Mouse (Mus musculus) brain, embryonic 14.5 days (tissue): ENCODE data around the gene Map2. TPM values are rescaled to one million over a fixed set of nuclear protein-coding genes. Genes with fewer than 3 reads are reported as not detected.

Experiments
- DNase-seq: peaks from one replicate; pipeline ENCODE4 v3.0.0-alpha.2; 2011; ENCODE audit warnings: low read depth
- CTCF ChIP-seq: fragments of 200-500 bp; IDR thresholded peaks from 2 replicates; pipeline ENCODE4 v1.5.1; 2012; ENCODE audit warnings: inconsistent platforms, mild to moderate bottlenecking, moderate library complexity, borderline replicate concordance; ENCODE audit not compliant: insufficient read depth, insufficient read length; ENCODE audit errors: extremely low read depth
- POLR2A ChIP-seq: fragments of 200-500 bp; IDR thresholded peaks from 2 replicates; pipeline ENCODE4 v1.6.1; 2012; ENCODE audit warnings: mild to moderate bottlenecking, inconsistent platforms, borderline replicate concordance; ENCODE audit not compliant: poor library complexity, insufficient read depth, insufficient read length, severe bottlenecking; ENCODE audit errors: extremely low read depth
- polyA plus RNA-seq: library from polyadenylated mRNA; depleted of rRNA; stranded (reverse); fragments of >200 nt; gene quantifications from 2 replicates; pipeline ENCODE4 v1.2.3, GENCODE M21; 2012; rRNA removed

Map2 gene
- 366 and 500 TPM in 2 replicates for polyA plus RNA-seq

- peak; percentile 95 for DNase-seq
- no peak for TF ChIP-seq CTCF
- TF ChIP-seq POLR2A: peak; percentile 77; the same call in 1 of the 2 replicates
These were observed at the start of gene Map2 for GRCm38 (mm10) chr1:66175041-66175665. Map2 (plus strand) TSS chr1:66175273.

- TF ChIP-seq POLR2A: no peak
- TF ChIP-seq CTCF: no peak
- DNase-seq: no peak
These were observed 42.1 kb upstream of the Map2 start for GRCm38 (mm10) chr1:66133014-66133413.

- no peak for DNase-seq
- TF ChIP-seq CTCF (no peak), POLR2A (no peak)
These were observed 39.7 kb upstream of the Map2 start for GRCm38 (mm10) chr1:66135324-66135723.

- DNase-seq: no peak
- TF ChIP-seq CTCF (no peak), POLR2A (no peak)
These were observed 34.4 kb upstream of the Map2 start for GRCm38 (mm10) chr1:66140686-66141085.

GRCm38 (mm10) chr1:66145180-66145579 is 29.9 kb upstream of the Map2 start:
- TF ChIP-seq CTCF: no peak
- no peak for TF ChIP-seq POLR2A

GRCm38 (mm10) chr1:66148825-66149514 is 26.1 kb upstream of the Map2 start:
- peak; percentile 80 for DNase-seq
- TF ChIP-seq CTCF: no peak
- TF ChIP-seq POLR2A: no peak

More at GRCm38 (mm10) chr1:66145180-66145579, 29.9 kb upstream of the Map2 start:
- DNase-seq: no peak

- TF ChIP-seq POLR2A: no peak
- TF ChIP-seq CTCF: no peak
- no peak for DNase-seq
These were observed 24.3 kb upstream of the Map2 start for GRCm38 (mm10) chr1:66150806-66151205.

GRCm38 (mm10) chr1:66157135-66157534 is 17.9 kb upstream of the Map2 start:
- TF ChIP-seq CTCF (no peak), POLR2A (no peak)

GRCm38 (mm10) chr1:66157589-66157988 is 17.5 kb upstream of the Map2 start:
- TF ChIP-seq CTCF (no peak), POLR2A (no peak)
- no peak for DNase-seq

More at GRCm38 (mm10) chr1:66157135-66157534, 17.9 kb upstream of the Map2 start:
- DNase-seq: no peak

- TF ChIP-seq POLR2A (no peak), CTCF (no peak)
- DNase-seq: peak; percentile 70
These were observed 10.4 kb upstream of the Map2 start for GRCm38 (mm10) chr1:66164648-66165047.

- DNase-seq: no peak
- TF ChIP-seq POLR2A (no peak), CTCF (no peak)
These were observed 6.4 kb upstream of the Map2 start for GRCm38 (mm10) chr1:66168722-66169121.

- peak; percentile 85 for DNase-seq
These were observed 2.9 kb upstream of the Map2 start for GRCm38 (mm10) chr1:66172127-66172526.

GRCm38 (mm10) chr1:66173630-66174029 is 1.4 kb upstream of the Map2 start:
- TF ChIP-seq CTCF: no peak
- TF ChIP-seq POLR2A: no peak
- DNase-seq: no peak

More at GRCm38 (mm10) chr1:66172127-66172526, 2.9 kb upstream of the Map2 start:
- TF ChIP-seq CTCF (no peak), POLR2A (no peak)
